Mouse (Mus musculus) MEL (cell line): ENCODE data around the gene Cenpc1.

Experiments
- BHLHE40 ChIP-seq: IDR thresholded peaks from 2 replicates; pipeline ENCODE4 v1.6.1; 2012; ENCODE audit warnings: low read depth, mild to moderate bottlenecking, inconsistent platforms, low read length, improper control_type of control experiment, borderline replicate concordance
- CHD2 ChIP-seq: IDR thresholded peaks from 2 replicates; pipeline ENCODE4 v1.6.1; 2011; ENCODE audit warnings: low read length, improper control_type of control experiment
- CTCF ChIP-seq, 3 experiments: IDR thresholded peaks in 2 of 3; conservative IDR thresholded peaks in 1 of 3; 2 replicates each; pipeline ENCODE4 v1.5.1; 2011 to 2012; ENCODE audit warnings: low read length in 3 of 3, low read depth in 2 of 3, mild to moderate bottlenecking in 2 of 3, improper control_type of control experiment in 1 of 3, inconsistent platforms in 1 of 3, mixed read lengths in 1 of 3, moderate library complexity in 1 of 3; ENCODE audit not compliant: control insufficient read depth in 1 of 3, insufficient read depth in 1 of 3, poor library complexity in 1 of 3, severe bottlenecking in 1 of 3
- GABPA ChIP-seq: IDR thresholded peaks from 2 replicates; pipeline ENCODE4 v1.6.1; 2012; ENCODE audit warnings: low read depth, mild to moderate bottlenecking, inconsistent platforms, low read length, improper control_type of control experiment, moderate library complexity
- MAZ ChIP-seq: IDR thresholded peaks from 2 replicates; pipeline ENCODE4 v1.6.1; 2012; ENCODE audit warnings: low read depth, mild to moderate bottlenecking, inconsistent platforms, low read length, improper control_type of control experiment
- MEF2A ChIP-seq: IDR thresholded peaks from 2 replicates; pipeline ENCODE4 v1.6.1; 2014; ENCODE audit warnings: low read depth, mild to moderate bottlenecking, inconsistent platforms, low read length, improper control_type of control experiment; ENCODE audit not compliant: poor library complexity, insufficient replicate concordance, severe bottlenecking; ENCODE audit errors: extremely low read depth
- MYB ChIP-seq: IDR thresholded peaks from 2 replicates; pipeline ENCODE4 v1.6.1; 2011; ENCODE audit warnings: mild to moderate bottlenecking, low read depth, low read length, improper control_type of control experiment
- POLR2AphosphoS2 ChIP-seq: IDR thresholded peaks from 2 replicates; pipeline ENCODE4 v1.6.1; 2011; ENCODE audit warnings: low read length, improper control_type of control experiment
- POLR2AphosphoS5 ChIP-seq: IDR thresholded peaks from 2 replicates; pipeline ENCODE4 v1.6.1; 2012; ENCODE audit warnings: low read depth, borderline replicate concordance, mild to moderate bottlenecking, inconsistent platforms, low read length, moderate library complexity, mixed read lengths
- RAD21 ChIP-seq: IDR thresholded peaks from 2 replicates; pipeline ENCODE4 v1.6.1; 2011; ENCODE audit warnings: mild to moderate bottlenecking, low read depth, low read length, improper control_type of control experiment

- TF ChIP-seq CTCF (IDR thresholded peaks at IDR 0.05 in 2 of 3, conservative IDR thresholded peaks at IDR 0.05 in 1 of 3; ENCODE audit: control insufficient read depth in 1 of 3, insufficient read depth in 1 of 3, low read depth in 2 of 3, low read length in 3 of 3, poor library complexity in 1 of 3, severe bottlenecking in 1 of 3): no peak
- TF ChIP-seq POLR2AphosphoS2: no peak
- no peak for TF ChIP-seq GABPA
- no peak for TF ChIP-seq POLR2AphosphoS5
- TF ChIP-seq CHD2: no peak
- no peak for TF ChIP-seq MEF2A
- TF ChIP-seq MAZ: no peak
- TF ChIP-seq MYB: no peak
- no peak for TF ChIP-seq BHLHE40
- no peak for TF ChIP-seq RAD21
Observed at GRCm38 (mm10) chr5:86113037-86113436, 47.7 kb upstream of the Cenpc1 start.
